Mouse (Mus musculus) forebrain, embryonic 15.5 days (tissue): Measurements from ENCODE around the gene Nfib. TPM values are rescaled to one million over a fixed set of nuclear protein-coding genes. Genes with fewer than 3 reads are reported as not detected.

Experiments used
- ATAC-seq: fragments of 200-750 bp; cut with Nextera tagmentation; replicated peaks from 2 replicates; pipeline ENCODE4 v1.8.0; 2017; ENCODE audit warnings: mild to moderate bottlenecking, moderate TSS enrichment, moderate library complexity
- H3K27ac ChIP-seq: fragments of 300-500 bp; sonication (generic); replicated peaks from 2 replicates; pipeline ENCODE4 v1.5.1; 2015; ENCODE audit warnings: mild to moderate bottlenecking, inconsistent platforms
- H3K27me3 ChIP-seq: fragments of 300-500 bp; sonication (generic); 2 replicates; pipeline ENCODE4 v1.6.1; 2015; ENCODE audit warnings: inconsistent platforms
- H3K36me3 ChIP-seq: fragments of 300-500 bp; sonication (generic); 2 replicates; pipeline ENCODE4 v1.6.1; 2015; ENCODE audit warnings: mild to moderate bottlenecking, inconsistent platforms
- H3K4me1 ChIP-seq: fragments of 300-500 bp; sonication (generic); 2 replicates; pipeline ENCODE4 v1.6.1; 2015; ENCODE audit warnings: inconsistent platforms
- H3K4me2 ChIP-seq: fragments of 300-500 bp; sonication (generic); replicated peaks from 2 replicates; pipeline ENCODE4 v1.6.1; 2015; ENCODE audit warnings: mild to moderate bottlenecking, inconsistent platforms
- H3K4me3 ChIP-seq: fragments of 300-500 bp; sonication (generic); 2 replicates; pipeline ENCODE4 v1.5.1; 2015; ENCODE audit warnings: mild to moderate bottlenecking, inconsistent platforms
- H3K9ac ChIP-seq: fragments of 300-500 bp; sonication (generic); replicated peaks from 2 replicates; pipeline ENCODE4 v1.6.1; 2015; ENCODE audit warnings: mild to moderate bottlenecking, inconsistent platforms
- H3K9me3 ChIP-seq: fragments of 300-500 bp; sonication (generic); 2 replicates; pipeline ENCODE4 v1.6.1; 2016; ENCODE audit warnings: inconsistent platforms
- WGBS: fragments of 180-500 bp; shearing (Covaris S2); methylation state at CpG from one replicate; pipeline ENCODE4 v1.1.7; 2015; ENCODE audit warnings: mixed read lengths; 5-methylcytosine and 5-hydroxymethylcytosine counted together
- polyA plus RNA-seq: library from polyadenylated mRNA; unstranded; fragments of >200 nt; fragmentation: Nextera tagmentation; extraction: Ambion mirVana; gene quantifications from 2 replicates; pipeline ENCODE4 v1.2.1, GENCODE M21; 2015

Nfib gene
- polyA plus RNA-seq, 1 experiment from 2014 or later: 282 TPM

DNA sequence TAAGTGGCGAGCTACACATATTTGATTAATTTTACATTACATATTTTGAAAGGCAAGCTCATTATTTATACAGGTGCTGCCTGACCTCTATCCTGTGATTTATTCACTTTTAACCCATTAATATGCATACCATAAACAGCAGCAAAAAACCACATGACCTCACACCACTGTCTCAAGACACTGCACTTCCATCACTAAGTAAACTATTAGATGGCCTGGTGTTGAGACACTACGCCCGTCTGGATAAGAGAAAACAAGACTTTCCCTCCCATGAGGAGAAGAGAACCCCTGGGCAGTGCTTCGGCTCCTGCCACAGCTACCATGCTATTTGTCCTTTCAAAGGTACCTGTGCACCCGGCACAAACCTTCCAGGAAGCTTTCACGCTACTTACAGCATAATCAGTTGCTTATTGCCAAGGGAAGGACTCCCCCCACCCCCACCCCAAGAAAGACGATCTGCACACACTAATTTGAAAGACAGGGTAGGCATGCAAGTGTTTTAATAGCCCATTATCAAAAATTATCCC lies 242.3 kb downstream of the Nfib start:
- Histone ChIP-seq H3K4me3 (no peak overlapping the region), H3K27me3 (no peaks in the 10 kb centered on the region), H3K4me2 (no peak overlapping the region), H3K36me3 (no peaks in the 10 kb centered on the region), H3K27ac (no peak overlapping the region; the same call in 1 of the 2 replicates), H3K4me1 (peaks cover 74% of the 10 kb centered on the region), H3K9me3 (no peaks in the 10 kb centered on the region), H3K9ac (no peak overlapping the region)
- ATAC-seq: no peak
- 44% methylated on average over 7 of the region's 7 CpGs for WGBS

DNA sequence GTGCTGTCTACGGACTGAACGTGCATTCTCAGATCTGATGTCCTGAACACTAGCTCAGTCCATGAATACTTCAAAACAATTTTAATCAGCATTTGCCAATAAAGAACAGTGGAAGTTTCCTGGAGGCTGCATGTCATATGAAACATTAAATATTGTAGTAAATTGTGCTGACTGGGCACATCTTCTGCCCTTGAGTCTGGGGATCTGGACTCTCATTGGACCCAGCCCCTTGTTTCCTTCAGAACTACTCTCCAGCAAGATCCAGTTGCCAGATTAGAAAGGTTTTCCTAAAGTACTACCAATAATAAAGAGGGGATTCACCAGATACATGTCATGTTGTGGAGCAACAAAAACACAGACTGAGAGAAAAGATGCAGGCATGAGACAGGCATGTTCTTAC lies 243.9 kb downstream of the Nfib start:
- no peak overlapping the region for H3K27ac ChIP-seq
- H3K4me3 ChIP-seq: no peak overlapping the region
- WGBS: 88% methylated on average over 2 of the region's 2 CpGs
- no peaks in the 10 kb centered on the region for H3K36me3 ChIP-seq
- no peak overlapping the region for H3K4me2 ChIP-seq
- no peaks in the 10 kb centered on the region for H3K27me3 ChIP-seq
- no peaks in the 10 kb centered on the region for H3K9me3 ChIP-seq
- peaks cover 70% of the 10 kb centered on the region for H3K4me1 ChIP-seq
- no peak overlapping the region for H3K9ac ChIP-seq
- ATAC-seq: no peak

DNA sequence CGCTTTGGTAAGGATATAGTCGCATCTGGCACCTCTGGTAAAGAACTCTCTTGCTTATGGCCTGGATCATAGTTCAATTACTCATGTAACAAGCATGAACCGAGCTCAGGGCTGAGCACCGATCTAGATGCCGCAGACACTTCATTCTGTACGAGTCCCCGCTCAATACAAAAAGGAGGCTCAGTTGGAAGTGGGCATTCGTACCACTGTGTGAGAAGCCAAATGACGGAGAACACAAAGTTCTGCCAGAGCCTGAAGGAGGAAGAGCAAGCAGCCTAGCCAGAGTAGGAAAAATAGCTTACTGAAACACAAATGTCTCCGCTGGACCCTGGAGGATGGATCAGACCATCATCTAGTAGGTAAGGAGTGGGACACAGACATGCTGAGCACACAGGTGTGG lies 246.7 kb downstream of the Nfib start:
- Histone ChIP-seq H3K9me3 (no peaks in the 10 kb centered on the region), H3K9ac (no peak overlapping the region), H3K36me3 (0 out of 2 replicates have a peak, but pooled peaks cover 3% of the 10 kb centered on the region), H3K27me3 (no peaks in the 10 kb centered on the region), H3K4me2 (no peak overlapping the region), H3K27ac (no peak overlapping the region), H3K4me1 (peaks cover 64% of the 10 kb centered on the region), H3K4me3 (no peak overlapping the region)
- 91% methylated on average over 10 of the region's 10 CpGs for WGBS
- ATAC-seq: no peak

DNA sequence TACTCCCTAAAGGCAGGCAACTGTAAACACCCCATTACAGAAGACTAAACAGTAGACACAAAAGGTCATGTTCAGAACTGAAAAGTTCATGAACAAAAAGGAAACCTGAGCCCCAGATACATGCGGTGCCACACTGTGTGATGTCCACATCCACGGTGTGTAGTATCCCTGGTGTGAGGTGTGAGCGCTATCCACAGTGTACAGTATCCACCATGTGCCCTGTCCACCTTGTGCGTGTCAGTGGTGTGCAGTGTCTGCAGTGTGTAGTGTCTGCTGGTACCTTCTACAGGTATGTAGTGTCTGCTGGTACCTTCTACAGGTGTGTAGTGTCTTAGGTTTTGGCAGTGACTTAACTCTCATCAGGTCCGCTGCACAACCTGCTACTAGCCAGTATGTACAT lies 248.6 kb downstream of the Nfib start:
- H3K9ac ChIP-seq: no peak overlapping the region
- ATAC-seq: peak; percentile 24; the same call in 1 of the 2 replicates
- H3K4me3 ChIP-seq: no peak overlapping the region
- WGBS: 83% methylated on average over 5 of the region's 5 CpGs
- no peaks in the 10 kb centered on the region for H3K27me3 ChIP-seq
- no peak overlapping the region for H3K4me2 ChIP-seq
- H3K9me3 ChIP-seq: no peaks in the 10 kb centered on the region
- no peak overlapping the region for H3K27ac ChIP-seq
- 0 out of 2 replicates have a peak, but pooled peaks cover 3% of the 10 kb centered on the region for H3K36me3 ChIP-seq
- H3K4me1 ChIP-seq: peaks cover 71% of the 10 kb centered on the region

DNA sequence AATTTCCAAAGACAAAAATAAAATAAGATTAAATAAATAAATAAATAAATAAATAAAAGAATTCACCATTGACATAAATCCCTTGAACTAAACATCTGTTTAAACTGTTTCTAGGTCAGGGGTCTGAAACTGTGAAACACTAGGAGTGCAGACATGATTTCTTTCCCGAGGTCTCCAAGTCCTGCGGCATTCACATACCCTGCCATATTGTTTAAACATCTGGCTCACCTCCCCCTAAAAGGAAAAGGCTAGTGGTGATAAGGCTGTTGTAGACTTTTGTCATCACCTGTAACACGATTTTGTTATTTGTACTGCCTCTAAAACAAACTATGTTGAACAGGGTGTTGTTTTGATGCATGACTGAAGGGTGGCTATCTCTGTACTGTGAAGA lies 249.2 kb downstream of the Nfib start:
- H3K9me3 ChIP-seq: no peaks in the 10 kb centered on the region
- peaks cover 76% of the 10 kb centered on the region for H3K4me1 ChIP-seq
- H3K4me2 ChIP-seq: no peak overlapping the region
- H3K4me3 ChIP-seq: no peak overlapping the region
- no peak overlapping the region for H3K9ac ChIP-seq
- ATAC-seq: no peak
- H3K27ac ChIP-seq: no peak overlapping the region
- H3K36me3 ChIP-seq: 0 out of 2 replicates have a peak, but pooled peaks cover 3% of the 10 kb centered on the region
- 65% methylated on average over 3 of the region's 3 CpGs for WGBS
- H3K27me3 ChIP-seq: no peaks in the 10 kb centered on the region

DNA sequence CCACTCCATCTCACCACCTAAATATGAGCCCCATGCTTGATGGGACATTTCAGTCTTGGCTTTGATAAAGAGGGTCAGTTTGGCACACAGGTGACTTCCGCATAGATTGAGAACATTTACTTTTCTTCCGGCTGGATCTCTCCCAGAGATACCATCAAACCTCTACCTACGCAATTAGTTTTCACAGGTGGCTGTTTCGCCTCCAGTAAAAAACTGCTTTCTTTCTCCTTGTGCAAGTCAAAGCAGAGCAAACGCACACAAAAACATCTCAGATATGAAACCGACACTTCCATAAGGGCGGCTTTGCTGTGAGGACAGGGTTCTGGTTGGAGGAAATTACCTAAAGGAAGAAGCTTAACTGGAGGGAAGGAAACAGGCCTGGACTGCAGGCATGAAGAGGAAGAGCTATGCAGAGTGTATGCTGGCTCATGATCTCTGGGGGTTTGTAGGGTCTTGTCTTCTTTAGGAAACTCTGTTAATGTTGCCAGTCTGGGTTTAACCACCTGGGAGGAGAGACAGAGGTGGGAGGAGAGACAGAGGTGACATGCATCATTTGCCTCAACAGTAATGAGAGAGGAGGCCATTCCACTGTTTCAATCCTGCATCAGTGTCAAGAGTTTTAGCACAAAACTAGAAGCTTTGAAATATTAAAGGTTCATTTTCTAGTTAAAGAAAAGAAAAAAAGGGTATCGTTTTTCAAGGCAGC lies 249.8 kb downstream of the Nfib start:
- no peak for ATAC-seq
- no peak overlapping the region for H3K9ac ChIP-seq
- H3K36me3 ChIP-seq: 0 out of 2 replicates have a peak, but pooled peaks cover 3% of the 10 kb centered on the region
- no peak overlapping the region for H3K4me3 ChIP-seq
- WGBS: 92% methylated on average over 8 of the region's 8 CpGs
- H3K27me3 ChIP-seq: no peaks in the 10 kb centered on the region
- no peaks in the 10 kb centered on the region for H3K9me3 ChIP-seq
- no peak overlapping the region for H3K4me2 ChIP-seq
- peaks cover 71% of the 10 kb centered on the region for H3K4me1 ChIP-seq
- H3K27ac ChIP-seq: no peak overlapping the region; the same call in 1 of the 2 replicates

DNA sequence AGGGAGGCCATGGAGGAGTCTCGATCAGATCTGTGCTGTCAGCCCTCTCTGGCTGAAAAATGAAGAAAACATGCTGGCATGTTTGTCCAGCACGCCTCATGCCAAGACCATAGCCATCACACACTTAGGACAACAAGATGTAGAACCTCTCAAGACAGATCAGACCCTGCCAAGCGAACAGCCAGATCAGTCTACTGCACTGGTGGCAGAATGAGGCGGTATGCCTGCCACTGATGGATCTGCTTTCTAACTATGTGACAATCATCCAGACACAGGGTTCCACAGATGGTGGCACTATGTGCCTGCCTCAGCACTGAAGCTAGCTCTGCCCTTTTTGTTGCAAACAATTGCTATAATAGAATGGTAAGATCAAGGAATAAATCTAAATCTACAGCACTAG lies 250.6 kb downstream of the Nfib start:
- Histone ChIP-seq H3K9me3 (no peaks in the 10 kb centered on the region), H3K27ac (no peak overlapping the region; the same call in 1 of the 2 replicates), H3K4me3 (no peak overlapping the region), H3K4me2 (no peak overlapping the region), H3K36me3 (0 out of 2 replicates have a peak, but pooled peaks cover 3% of the 10 kb centered on the region), H3K9ac (no peak overlapping the region), H3K27me3 (no peaks in the 10 kb centered on the region), H3K4me1 (peaks cover 64% of the 10 kb centered on the region)
- no peak for ATAC-seq
- 74% methylated on average over 4 of the region's 4 CpGs for WGBS

DNA sequence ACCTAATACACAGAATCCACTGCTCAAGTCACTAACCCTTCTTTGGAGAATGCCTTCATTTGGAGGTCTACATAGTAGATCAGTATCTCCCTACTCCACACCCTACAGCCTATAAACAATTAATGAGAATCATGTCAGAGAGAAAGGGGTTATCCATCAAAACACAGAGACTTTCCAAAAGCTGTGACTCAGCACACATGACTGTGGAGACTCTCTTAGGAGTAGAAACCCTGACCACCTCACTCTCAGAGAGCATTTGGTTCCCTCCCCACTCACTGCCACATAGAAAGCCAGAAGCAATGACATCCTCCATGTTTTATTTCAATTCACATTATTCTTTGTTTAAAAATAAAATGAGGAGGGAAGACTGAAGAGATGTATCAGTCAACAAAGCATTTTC lies 252.2 kb downstream of the Nfib start:
- ATAC-seq: no peak
- H3K36me3 ChIP-seq: 0 out of 2 replicates have a peak, but pooled peaks cover 3% of the 10 kb centered on the region
- no peak overlapping the region for H3K9ac ChIP-seq
- H3K9me3 ChIP-seq: no peaks in the 10 kb centered on the region
- no peaks in the 10 kb centered on the region for H3K27me3 ChIP-seq
- H3K4me2 ChIP-seq: no peak overlapping the region
- H3K4me3 ChIP-seq: no peak overlapping the region
- H3K27ac ChIP-seq: no peak overlapping the region
- H3K4me1 ChIP-seq: peaks cover 67% of the 10 kb centered on the region

DNA sequence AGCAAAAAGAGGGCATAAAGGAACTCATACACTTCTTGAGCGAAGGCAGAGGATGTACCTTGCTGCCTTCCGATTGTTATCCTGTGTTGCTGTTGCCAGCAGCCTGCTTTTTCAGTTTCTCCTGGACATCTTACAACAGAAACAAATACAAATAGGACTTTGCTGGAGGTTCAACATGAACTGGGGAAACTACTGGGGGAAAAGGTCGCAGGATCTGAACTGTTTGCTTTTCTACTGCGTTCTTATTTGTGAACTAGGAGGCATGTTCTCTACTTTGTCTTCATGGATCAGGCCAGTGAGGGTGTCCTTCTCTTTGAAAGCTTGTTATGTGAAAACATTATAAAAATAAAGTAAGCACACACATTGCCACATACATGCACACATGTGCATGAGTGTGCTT lies 252.6 kb downstream of the Nfib start:
- 92% methylated on average over 4 of the region's 4 CpGs for WGBS
- Histone ChIP-seq H3K27me3 (no peaks in the 10 kb centered on the region), H3K4me3 (no peak overlapping the region), H3K27ac (no peak overlapping the region), H3K4me2 (no peak overlapping the region), H3K4me1 (peaks cover 67% of the 10 kb centered on the region), H3K9me3 (no peaks in the 10 kb centered on the region), H3K36me3 (0 out of 2 replicates have a peak, but pooled peaks cover 3% of the 10 kb centered on the region), H3K9ac (no peak overlapping the region)
- no peak for ATAC-seq

DNA sequence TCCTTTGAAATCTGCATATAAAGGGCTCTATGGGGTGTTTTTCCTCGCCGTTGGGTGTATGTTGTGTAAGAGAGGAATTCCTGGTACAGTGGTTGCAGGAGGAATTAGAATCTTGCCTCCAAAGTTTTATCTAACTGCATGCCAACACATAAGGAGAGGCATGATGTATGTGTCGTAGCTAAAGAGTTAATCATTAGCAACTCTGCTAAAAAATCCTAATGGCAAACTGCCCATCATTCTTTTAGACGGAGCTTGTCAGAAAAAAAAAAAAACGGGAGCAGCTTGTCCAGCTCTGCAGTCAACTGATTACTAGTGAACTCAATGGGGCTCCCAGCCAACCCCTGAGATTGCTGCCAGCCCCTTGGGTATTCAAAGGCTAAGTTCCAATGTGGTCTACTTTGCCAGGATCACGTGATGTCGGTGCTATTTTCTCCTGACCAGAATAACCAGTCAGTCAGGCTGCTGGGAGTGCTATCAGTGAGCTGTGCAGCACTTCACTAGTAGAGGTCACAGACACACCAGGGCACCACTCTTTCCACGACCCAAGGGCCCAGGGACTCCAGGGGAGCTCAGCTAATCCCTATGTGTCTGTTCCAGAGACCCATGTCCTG lies 258.4 kb downstream of the Nfib start:
- WGBS: 5% methylated on average over 8 of the region's 8 CpGs
- H3K4me2 ChIP-seq: no peak overlapping the region
- H3K27me3 ChIP-seq: no peaks in the 10 kb centered on the region
- peak overlapping the region; percentile 70 for H3K27ac ChIP-seq
- H3K4me3 ChIP-seq: no peak overlapping the region
- no peaks in the 10 kb centered on the region for H3K9me3 ChIP-seq
- peak; percentile 82 for ATAC-seq
- H3K4me1 ChIP-seq: peaks cover 73% of the 10 kb centered on the region
- no peaks in the 10 kb centered on the region for H3K36me3 ChIP-seq
- H3K9ac ChIP-seq: no peak overlapping the region

DNA sequence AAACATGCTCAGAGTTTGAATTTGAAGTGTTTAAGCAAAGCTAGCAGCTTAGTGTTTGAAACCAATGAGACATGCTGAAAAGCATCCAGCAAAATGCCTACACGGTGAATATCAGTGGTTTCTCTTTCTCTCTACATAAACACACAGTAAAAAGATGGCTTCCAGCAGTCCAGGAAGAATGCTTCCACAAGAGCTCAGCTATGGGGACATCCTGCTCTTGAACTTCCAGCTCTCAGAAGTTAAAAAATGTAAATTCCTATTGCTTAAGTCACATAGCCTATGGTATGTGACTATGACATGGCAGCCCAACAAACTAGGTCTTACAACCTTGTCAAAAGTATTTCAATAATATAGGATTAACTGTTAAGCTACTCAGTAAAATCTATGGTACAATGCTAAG lies 261.5 kb downstream of the Nfib start:
- no peak for ATAC-seq
- H3K27me3 ChIP-seq: no peaks in the 10 kb centered on the region
- no peaks in the 10 kb centered on the region for H3K9me3 ChIP-seq
- 65% methylated on average over 1 of the region's 1 CpGs for WGBS
- no peak overlapping the region for H3K4me3 ChIP-seq
- H3K4me2 ChIP-seq: no peak overlapping the region
- no peaks in the 10 kb centered on the region for H3K36me3 ChIP-seq
- H3K27ac ChIP-seq: no peak overlapping the region
- H3K9ac ChIP-seq: no peak overlapping the region
- H3K4me1 ChIP-seq: peaks cover 86% of the 10 kb centered on the region

DNA sequence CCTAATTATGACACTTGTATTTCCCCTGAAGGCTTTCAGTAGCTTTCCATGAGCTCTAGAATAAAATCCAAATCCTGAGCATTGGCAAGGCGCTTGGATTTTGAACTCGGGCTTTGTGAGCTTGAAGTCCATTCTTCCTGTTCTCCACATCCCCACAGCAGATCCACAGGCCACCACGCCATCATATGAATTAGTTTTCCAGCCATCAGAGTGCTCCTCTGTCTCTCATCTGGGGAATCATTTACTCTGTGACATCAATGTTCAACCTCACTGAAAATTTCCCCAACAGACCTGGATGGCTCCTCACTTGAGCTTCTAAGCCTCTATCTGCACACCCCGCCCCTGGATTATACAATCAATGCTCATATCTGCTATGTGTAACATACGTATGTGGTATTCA lies 262.1 kb downstream of the Nfib start:
- Histone ChIP-seq H3K27me3 (no peaks in the 10 kb centered on the region), H3K4me2 (no peak overlapping the region), H3K4me1 (peaks cover 86% of the 10 kb centered on the region), H3K9ac (no peak overlapping the region), H3K36me3 (no peaks in the 10 kb centered on the region), H3K9me3 (no peaks in the 10 kb centered on the region), H3K27ac (no peak overlapping the region), H3K4me3 (no peak overlapping the region)
- ATAC-seq: no peak
- WGBS: 88% methylated on average over 5 of the region's 5 CpGs
